Mouse (Mus musculus): ENCODE measurements around the gene Myh6.

The Myh6 gene

GRCm38 (mm10) chr14:54937361-54938182 is 29.2 kb downstream of the Myh6 start:
- in situ Hi-C loops (cut with MboI; ENCODE audit: low sequenced_read_pairs) = no loop called here

- in situ Hi-C loops (cut with MboI; ENCODE audit: low sequenced_read_pairs) = no loop called here
Observed at GRCm38 (mm10) chr14:54936831-54937160, 29.9 kb downstream of the Myh6 start.

GRCm38 (mm10) chr14:54935904-54936830 is 30.6 kb downstream of the Myh6 start, which contains the start of gene Cmtm5:
TSS of gene Cmtm5 (plus strand) at chr14:54936261.
- in situ Hi-C loops (cut with MboI; ENCODE audit: low sequenced_read_pairs) = no loop called here

GRCm38 (mm10) chr14:54932645-54933150 is 34.0 kb downstream of the Myh6 start, which contains the start of gene Il25:
TSS of gene Il25 (plus strand) at chr14:54932695.
- in situ Hi-C loops (cut with MboI; ENCODE audit: low sequenced_read_pairs) = no loop called here

GRCm38 (mm10) chr14:54930431-54930830 is 36.3 kb downstream of the Myh6 start:
- in situ Hi-C loops (cut with MboI; ENCODE audit: low sequenced_read_pairs) = no loop called here

- in situ Hi-C loops (cut with MboI; ENCODE audit: low sequenced_read_pairs) = no loop called here
Observed at GRCm38 (mm10) chr14:54929801-54930200, 36.9 kb downstream of the Myh6 start.

- in situ Hi-C loops (cut with MboI; ENCODE audit: low sequenced_read_pairs) = no loop called here
Observed at GRCm38 (mm10) chr14:54927296-54927695, 39.4 kb downstream of the Myh6 start.

- in situ Hi-C loops (cut with MboI; ENCODE audit: low sequenced_read_pairs) = no loop called here
Observed at GRCm38 (mm10) chr14:54926401-54927158, 40.1 kb downstream of the Myh6 start.

- in situ Hi-C loops (cut with MboI; ENCODE audit: low sequenced_read_pairs) = no loop called here
Observed at GRCm38 (mm10) chr14:54925349-54926342, 41.1 kb downstream of the Myh6 start, which contains the start of gene Efs. TSS of gene Efs (minus strand) at chr14:54926126.

GRCm38 (mm10) chr14:54924641-54925348 is 41.9 kb downstream of the Myh6 start:
- in situ Hi-C loops (cut with MboI; ENCODE audit: low sequenced_read_pairs) = no loop called here

GRCm38 (mm10) chr14:54920076-54920685 is 46.5 kb downstream of the Myh6 start:
- in situ Hi-C loops (cut with MboI; ENCODE audit: low sequenced_read_pairs) = no loop called here

GRCm38 (mm10) chr14:54913343-54913742 is 53.4 kb downstream of the Myh6 start:
- in situ Hi-C loops (cut with MboI; ENCODE audit: low sequenced_read_pairs) = no loop called here

- in situ Hi-C loops (cut with MboI; ENCODE audit: low sequenced_read_pairs) = no loop called here
Observed at GRCm38 (mm10) chr14:54912886-54913285, 53.8 kb downstream of the Myh6 start, which contains the start of gene Slc22a17. TSS of gene Slc22a17 (minus strand) at chr14:54913132.

GRCm38 (mm10) chr14:54912109-54912850 is 54.4 kb downstream of the Myh6 start:
- in situ Hi-C loops (cut with MboI; ENCODE audit: low sequenced_read_pairs) = no loop called here

GRCm38 (mm10) chr14:54908682-54909081 is 58.0 kb downstream of the Myh6 start:
- in situ Hi-C loops (cut with MboI; ENCODE audit: low sequenced_read_pairs) = no loop called here

GRCm38 (mm10) chr14:54903641-54904040 is 63.1 kb downstream of the Myh6 start:
- in situ Hi-C loops (cut with MboI; ENCODE audit: low sequenced_read_pairs) = loop anchor here (5.0 kb wide), 1 partner anchor 39 kb away; no protein-coding TSS in a partner anchor

- in situ Hi-C loops (cut with MboI; ENCODE audit: low sequenced_read_pairs) = loop anchor here (5.0 kb wide), 1 partner anchor 42 kb away; no protein-coding TSS in a partner anchor
Observed at GRCm38 (mm10) chr14:54900383-54900782, 66.3 kb downstream of the Myh6 start.
